ENCODE assay signal across 19 mouse cellular contexts in genomic region chr3:103526201-103526704, GRCm38 (mm10). TPM values are rescaled to one million over a fixed set of nuclear protein-coding genes. Genes with fewer than 3 reads are reported as not detected.
"Had no signal": no experiment of that assay in that cellular context is flagged by ENCODE, and none has a peak within 500 bp of the region (broad histone marks: within the 10 kb centered on the region; RNA-seq: fewer than 3 reads in every experiment).

No protein-coding gene starts in this region.

- H3K9me3 ChIP-seq: liver, embryonic 12.5 days; midbrain, embryonic 10.5 days; midbrain, embryonic 12.5 days; neural tube, embryonic 13.5 days; neural tube, embryonic 15.5 days; stomach, embryonic 15.5 days had no signal

- DNase-seq: lung, adult 2 months; midbrain, embryonic 14.5 days; retina, postnatal 1 day; right cerebral cortex, adult 18-20 months; right cerebral cortex, postnatal 14 days; thymus, adult 2 months; thymus, postnatal 25 days; thymus, postnatal 4 days had no signal

- H3K4me1 ChIP-seq: liver, embryonic 12.5 days; midbrain, embryonic 12.5 days; neural tube, embryonic 13.5 days; neural tube, embryonic 15.5 days; stomach, embryonic 15.5 days had no signal

- H3K4me3 ChIP-seq: liver, embryonic 12.5 days; midbrain, embryonic 10.5 days; midbrain, embryonic 12.5 days; myocyte; neural tube, embryonic 13.5 days; neural tube, embryonic 15.5 days; stomach, embryonic 15.5 days had no signal

- H3K27ac ChIP-seq: liver, embryonic 12.5 days; liver, embryonic 14.5 days; midbrain, embryonic 10.5 days; midbrain, embryonic 12.5 days; neural tube, embryonic 13.5 days; neural tube, embryonic 15.5 days; stomach, embryonic 15.5 days; stomach, postnatal 0 days had no signal

- H3K36me3 ChIP-seq: liver, embryonic 12.5 days; midbrain, embryonic 10.5 days; midbrain, embryonic 12.5 days; neural tube, embryonic 13.5 days; neural tube, embryonic 15.5 days; stomach, embryonic 15.5 days had no signal

- H3K4me2 ChIP-seq: liver, embryonic 12.5 days; midbrain, embryonic 12.5 days; neural tube, embryonic 13.5 days; neural tube, embryonic 15.5 days; stomach, embryonic 15.5 days had no signal

- H3K27me3 ChIP-seq: liver, embryonic 12.5 days; midbrain, embryonic 12.5 days; neural tube, embryonic 13.5 days; neural tube, embryonic 15.5 days; stomach, embryonic 15.5 days had no signal

- H3K9ac ChIP-seq: liver, embryonic 12.5 days; liver, embryonic 14.5 days; midbrain, embryonic 12.5 days; neural tube, embryonic 13.5 days; neural tube, embryonic 15.5 days; stomach, embryonic 15.5 days had no signal

- ATAC-seq: liver, embryonic 12.5 days had no signal

RNA-seq across cellular contexts. Expression of gene Syt6, which starts 48.8 kb away (rescaled TPM):
- polyA plus RNA-seq: liver, adult 2 months; liver, embryonic 16.5 days had no signal
